ENCODE assay signal across 9 mouse cellular contexts in genomic region chr7:19229404-19229803, GRCm38 (mm10). TPM values are rescaled to one million over a fixed set of nuclear protein-coding genes. Genes with fewer than 3 reads are reported as not detected.
DNase-seq lines count a peak whose midpoint lies in the region; ATAC-seq and TF ChIP-seq lines count a peak whose summit lies in the region.
"Had no signal": no experiment of that assay in that cellular context is flagged by ENCODE, and none has a peak within 500 bp of the region (broad histone marks: within the 10 kb centered on the region; RNA-seq: fewer than 3 reads in every experiment).

No protein-coding gene starts in this region.

- no peak for TF ChIP-seq POLR2A in ES-Bruce4 (IDR thresholded peaks at IDR 0.05; ENCODE audit: insufficient read depth, low read length)

- H3K27me3 ChIP-seq in heart, embryonic 14.5 days (ENCODE audit: control insufficient read depth, insufficient read depth, low read length), result no peaks in the 10 kb centered on the region
- no peaks in the 10 kb centered on the region for H3K27me3 ChIP-seq in ES-Bruce4 (ENCODE audit: control insufficient read depth, insufficient read depth, low read length, poor library complexity, severe bottlenecking)
- H3K27me3 ChIP-seq in forebrain, embryonic 13.5 days, result no peaks in the 10 kb centered on the region
- H3K27me3 ChIP-seq in liver, embryonic 15.5 days, result no peaks in the 10 kb centered on the region

- 39% methylated on average over 5 of the region's 5 CpGs for WGBS in heart, embryonic 14.5 days
- 55% methylated on average over 5 of the region's 5 CpGs for WGBS in forebrain, embryonic 13.5 days
- WGBS in liver, embryonic 15.5 days (ENCODE audit: insufficient replicate concordance), result 30% methylated on average over 5 of the region's 5 CpGs

- H3K9me3 ChIP-seq in heart, embryonic 14.5 days (ENCODE audit: control insufficient read depth, low read length), result no peaks in the 10 kb centered on the region
- no peaks in the 10 kb centered on the region for H3K9me3 ChIP-seq in ES-Bruce4 (replicated peaks; ENCODE audit: control insufficient read depth, insufficient read depth, low read length, poor library complexity, severe bottlenecking)
- no peaks in the 10 kb centered on the region for H3K9me3 ChIP-seq in forebrain, embryonic 13.5 days (replicated peaks)
- H3K9me3 ChIP-seq in liver, embryonic 15.5 days (replicated peaks), result no peaks in the 10 kb centered on the region

- peak overlapping the region; percentile 84 for H3K4me2 ChIP-seq in heart, embryonic 14.5 days (ENCODE audit: low read length)
- H3K4me2 ChIP-seq in forebrain, embryonic 13.5 days, result peak overlapping the region; percentile 83
- peak overlapping the region; percentile 83 for H3K4me2 ChIP-seq in liver, embryonic 15.5 days

- DNase-seq in heart, adult 18-20 months, result no peak
- no peak for DNase-seq in adrenal gland, adult 18-20 months (ENCODE audit: low spot score in 2 of 2)
- DNase-seq in adrenal gland, postnatal 4 days (ENCODE audit: low spot score in 2 of 2), result no peak
- DNase-seq in left cerebral cortex, postnatal 10 days (ENCODE audit: extremely low spot score in 1 of 2, low spot score in 2 of 2), result no peak

- intact Hi-C loops in left cerebral cortex, postnatal 10 days (cut with DNase I), result no loop called here

- peaks cover 7 to 17% of the 10 kb centered on the region in 2 experiments for H3K4me1 ChIP-seq in heart, embryonic 14.5 days (ENCODE audit: control insufficient read depth in 2 of 2, insufficient read depth in 2 of 2, low read length in 2 of 2)
- no peaks in the 10 kb centered on the region for H3K4me1 ChIP-seq in ES-Bruce4 (ENCODE audit: control insufficient read depth, insufficient read depth, low read length)
- peaks cover 31% of the 10 kb centered on the region for H3K4me1 ChIP-seq in forebrain, embryonic 13.5 days
- H3K4me1 ChIP-seq in liver, embryonic 15.5 days (replicated peaks), result peaks cover 65% of the 10 kb centered on the region

- peaks cover 16% of the 10 kb centered on the region for H3K36me3 ChIP-seq in heart, embryonic 14.5 days (ENCODE audit: control insufficient read depth, insufficient read depth, low read length)
- H3K36me3 ChIP-seq in ES-Bruce4 (ENCODE audit: control insufficient read depth, insufficient read depth, low read length, poor library complexity, severe bottlenecking), result no peaks in the 10 kb centered on the region
- H3K36me3 ChIP-seq in forebrain, embryonic 13.5 days (ENCODE audit: poor library complexity, severe bottlenecking), result peaks cover 17% of the 10 kb centered on the region
- peaks cover 19% of the 10 kb centered on the region for H3K36me3 ChIP-seq in liver, embryonic 15.5 days (replicated peaks)

- peak overlapping the region in 1 of 2 experiments; percentile 79; a peak in 2 of 4 replicates for H3K27ac ChIP-seq in heart, embryonic 14.5 days (replicated peaks in 1 of 2; ENCODE audit: control insufficient read depth in 1 of 2, insufficient read depth in 1 of 2, low read depth in 2 of 2, low read length in 2 of 2)
- H3K27ac ChIP-seq in ES-Bruce4 (ENCODE audit: insufficient read depth, low read length), result 0 out of 2 replicates have a peak overlapping the region, but pooled peaks have one; percentile 39
- peak overlapping the region; percentile 100 for H3K27ac ChIP-seq in forebrain, embryonic 13.5 days
- H3K27ac ChIP-seq in liver, embryonic 15.5 days (replicated peaks), result peak overlapping the region; percentile 100

- no peak for TF ChIP-seq EP300 in ES-Bruce4 (IDR thresholded peaks at IDR 0.05; ENCODE audit: insufficient read depth, low read depth, low read length)

- peak overlapping the region; percentile 83 for H3K9ac ChIP-seq in heart, embryonic 14.5 days (ENCODE audit: low read length)
- peak overlapping the region; percentile 94 for H3K9ac ChIP-seq in ES-Bruce4 (ENCODE audit: low read depth, poor library complexity, severe bottlenecking)
- H3K9ac ChIP-seq in forebrain, embryonic 13.5 days, result peak overlapping the region; percentile 71
- H3K9ac ChIP-seq in liver, embryonic 15.5 days, result peak overlapping the region; percentile 85

- TF ChIP-seq CTCF in ES-Bruce4 (IDR thresholded peaks at IDR 0.05; ENCODE audit: low read depth, low read length), result no peak

- peak overlapping the region; percentile 75 to 76 for H3K4me3 ChIP-seq in heart, embryonic 14.5 days (ENCODE audit: control insufficient read depth in 1 of 2, insufficient read depth in 1 of 2, low read depth in 1 of 2, low read length in 2 of 2)
- peak overlapping the region; percentile 97; the same call in 1 of the 2 replicates for H3K4me3 ChIP-seq in ES-Bruce4 (ENCODE audit: low read depth, low read length)
- peak overlapping the region; percentile 64 for H3K4me3 ChIP-seq in forebrain, embryonic 13.5 days
- peak overlapping the region; percentile 72 for H3K4me3 ChIP-seq in liver, embryonic 15.5 days (replicated peaks)

- ATAC-seq in heart, embryonic 14.5 days (ENCODE audit: insufficient number of reproducible peaks, insufficient read depth, low FRiP score, low read depth), result no peak
- no peak for ATAC-seq in forebrain, embryonic 13.5 days
- ATAC-seq in liver, embryonic 15.5 days (ENCODE audit: insufficient read depth), result no peak

RNA-seq across cellular contexts. Expression of gene Opa3, which starts 1.3 kb away (rescaled TPM):
- 36.5 and 38.6 TPM in 2 replicates for polyA plus RNA-seq in heart, embryonic 14.5 days (2014; fragmentation: Nextera tagmentation; extraction: Ambion mirVana)
- 10 to 100 TPM; 65.1 to 70.8 TPM for total RNA-seq in heart, adult 18-20 months (2021)
- polyA plus RNA-seq in ES-Bruce4 (2011; ENCODE audit: insufficient read depth, insufficient read length, low read depth, missing spikeins), result 22.3 and 24.8 TPM in 2 replicates
- 42.1 and 47.5 TPM in 2 replicates for polyA plus RNA-seq in forebrain, embryonic 13.5 days (2015; fragmentation: Nextera tagmentation; extraction: Ambion mirVana)
- polyA plus RNA-seq in liver, embryonic 15.5 days (2015; fragmentation: Nextera tagmentation; extraction: Ambion mirVana), result 15.3 and 16.0 TPM in 2 replicates
- total RNA-seq in adrenal gland, adult 18-20 months (2021), result 10 to 100 TPM; 40.8 to 56.7 TPM
- 10 to 100 TPM; 23.6 to 24.1 TPM for total RNA-seq in adrenal gland, postnatal 4 days (2021)
- 10 to 100 TPM; 36.6 to 38.0 TPM for total RNA-seq in left cerebral cortex, postnatal 10 days (2021)

RNA-seq across cellular contexts. Expression of gene Gpr4, which starts 17.1 kb away (rescaled TPM):
- polyA plus RNA-seq in heart, embryonic 14.5 days (2014; fragmentation: Nextera tagmentation; extraction: Ambion mirVana), result 1.6 and 1.9 TPM in 2 replicates
- 1 to 10 TPM; 5.5 to 7.1 TPM for total RNA-seq in heart, adult 18-20 months (2021)
- polyA plus RNA-seq in ES-Bruce4 (2011; ENCODE audit: insufficient read depth, insufficient read length, low read depth, missing spikeins), result 3.3 and 5.1 TPM in 2 replicates
- 1.2 and 1.3 TPM in 2 replicates for polyA plus RNA-seq in forebrain, embryonic 13.5 days (2015; fragmentation: Nextera tagmentation; extraction: Ambion mirVana)
- polyA plus RNA-seq in liver, embryonic 15.5 days (2015; fragmentation: Nextera tagmentation; extraction: Ambion mirVana), result 0.50 TPM in 2 replicates
- total RNA-seq in adrenal gland, adult 18-20 months (2021), result 10 to 100 TPM in 1 of 2 experiments, 1 to 10 TPM in 1; 7.7 to 17.3 TPM
- 1 to 10 TPM; 4.5 to 4.8 TPM for total RNA-seq in adrenal gland, postnatal 4 days (2021)
- total RNA-seq in left cerebral cortex, postnatal 10 days (2021), result 1 to 10 TPM; 4.8 to 5.0 TPM

RNA-seq across cellular contexts. Expression of gene Vasp, which starts 42.2 kb away (rescaled TPM):
- polyA plus RNA-seq in heart, embryonic 14.5 days (2014; fragmentation: Nextera tagmentation; extraction: Ambion mirVana), result 66.1 and 68.9 TPM in 2 replicates
- total RNA-seq in heart, adult 18-20 months (2021), result 10 to 100 TPM; 26.7 to 27.7 TPM
- polyA plus RNA-seq in ES-Bruce4 (2011; ENCODE audit: insufficient read depth, insufficient read length, low read depth, missing spikeins), result 75.7 and 90.0 TPM in 2 replicates
- 31.0 and 32.7 TPM in 2 replicates for polyA plus RNA-seq in forebrain, embryonic 13.5 days (2015; fragmentation: Nextera tagmentation; extraction: Ambion mirVana)
- 41.2 and 42.4 TPM in 2 replicates for polyA plus RNA-seq in liver, embryonic 15.5 days (2015; fragmentation: Nextera tagmentation; extraction: Ambion mirVana)
- total RNA-seq in adrenal gland, adult 18-20 months (2021), result 10 to 100 TPM; 42.9 to 56.4 TPM
- 10 to 100 TPM; 83.7 to 89.3 TPM for total RNA-seq in adrenal gland, postnatal 4 days (2021)
- 10 to 100 TPM; 23.1 to 23.5 TPM for total RNA-seq in left cerebral cortex, postnatal 10 days (2021)

RNA-seq across cellular contexts. Expression of gene Ppm1n, which starts 50.5 kb away (rescaled TPM):
- 0.20 TPM in 1 of 2 replicates, not detected in the other for polyA plus RNA-seq in heart, embryonic 14.5 days (2014; fragmentation: Nextera tagmentation; extraction: Ambion mirVana)
- not detected for total RNA-seq in heart, adult 18-20 months (2021)
- 5.7 and 6.1 TPM in 2 replicates for polyA plus RNA-seq in ES-Bruce4 (2011; ENCODE audit: insufficient read depth, insufficient read length, low read depth, missing spikeins)
- 0.18 and 0.80 TPM in 2 replicates for polyA plus RNA-seq in forebrain, embryonic 13.5 days (2015; fragmentation: Nextera tagmentation; extraction: Ambion mirVana)
- 0.05 TPM in 1 of 2 replicates, not detected in the other for polyA plus RNA-seq in liver, embryonic 15.5 days (2015; fragmentation: Nextera tagmentation; extraction: Ambion mirVana)
- total RNA-seq in adrenal gland, adult 18-20 months (2021), result not detected
- under 1 TPM in 1 of 2 experiments, not detected in 1; 0.39 TPM for total RNA-seq in adrenal gland, postnatal 4 days (2021)
- under 1 TPM; 0.34 to 0.49 TPM for total RNA-seq in left cerebral cortex, postnatal 10 days (2021)
- polyA plus RNA-seq: gonadal fat pad, adult 2 months had no signal

RNA-seq across cellular contexts. Expression of gene Rtn2, which starts 53.0 kb away (rescaled TPM):
- 39.2 and 43.6 TPM in 2 replicates for polyA plus RNA-seq in heart, embryonic 14.5 days (2014; fragmentation: Nextera tagmentation; extraction: Ambion mirVana)
- total RNA-seq in heart, adult 18-20 months (2021), result 100 to 1,000 TPM; 124 to 132 TPM
- 14.3 and 15.3 TPM in 2 replicates for polyA plus RNA-seq in ES-Bruce4 (2011; ENCODE audit: insufficient read depth, insufficient read length, low read depth, missing spikeins)
- polyA plus RNA-seq in forebrain, embryonic 13.5 days (2015; fragmentation: Nextera tagmentation; extraction: Ambion mirVana), result 87.9 and 92.4 TPM in 2 replicates
- 3.9 and 5.2 TPM in 2 replicates for polyA plus RNA-seq in liver, embryonic 15.5 days (2015; fragmentation: Nextera tagmentation; extraction: Ambion mirVana)
- 1 to 10 TPM; 5.0 to 8.6 TPM for total RNA-seq in adrenal gland, adult 18-20 months (2021)
- total RNA-seq in adrenal gland, postnatal 4 days (2021), result 10 to 100 TPM; 19.3 to 28.8 TPM
- total RNA-seq in left cerebral cortex, postnatal 10 days (2021), result 100 to 1,000 TPM; 145 to 151 TPM
